Mouse (Mus musculus) mesoderm, embryonic 11.5 days (tissue): ENCODE results near the gene Slc38a2.

Experiments used
- DNase-seq: peaks from one replicate; pipeline ENCODE4 v3.0.0-alpha.2; 2012; ENCODE audit warnings: low read depth, low spot score

The Slc38a2 gene

GRCm38 (mm10) chr15:96666663-96667062, 32.9 kb downstream of the Slc38a2 start:
- peak; percentile 74 for DNase-seq

- DNase-seq: peak; percentile 89
Measured at GRCm38 (mm10) chr15:96665889-96666288, 33.6 kb downstream of the Slc38a2 start.

GRCm38 (mm10) chr15:96660590-96661141, 38.9 kb downstream of the Slc38a2 start:
- DNase-seq: no peak

- DNase-seq: no peak
Measured at GRCm38 (mm10) chr15:96658275-96658602, 41.3 kb downstream of the Slc38a2 start.

- DNase-seq: no peak
Measured at GRCm38 (mm10) chr15:96657576-96658274, 41.8 kb downstream of the Slc38a2 start.

- DNase-seq: no peak
Measured at GRCm38 (mm10) chr15:96655514-96655913, 44.0 kb downstream of the Slc38a2 start.

- no peak for DNase-seq
Measured at GRCm38 (mm10) chr15:96654714-96655113, 44.8 kb downstream of the Slc38a2 start.

- no peak for DNase-seq
Measured at GRCm38 (mm10) chr15:96653011-96653410, 46.5 kb downstream of the Slc38a2 start.

- DNase-seq: no peak
Measured at GRCm38 (mm10) chr15:96652531-96652930, 47.0 kb downstream of the Slc38a2 start.

GRCm38 (mm10) chr15:96647376-96647775, 52.2 kb downstream of the Slc38a2 start:
- no peak for DNase-seq

- DNase-seq: peak; percentile 90
Measured at GRCm38 (mm10) chr15:96642436-96643405, 56.8 kb downstream of the Slc38a2 start, which contains the start of gene Slc38a1. TSS of gene Slc38a1 (minus strand) at chr15:96642913.

- DNase-seq: no peak
Measured at GRCm38 (mm10) chr15:96641821-96642435, 57.6 kb downstream of the Slc38a2 start.

- DNase-seq: peak; percentile 89
Measured at GRCm38 (mm10) chr15:96641111-96641820, 58.3 kb downstream of the Slc38a2 start.

GRCm38 (mm10) chr15:96640291-96640985, 59.1 kb downstream of the Slc38a2 start:
- DNase-seq: peak; percentile 74

GRCm38 (mm10) chr15:96639630-96640029, 59.9 kb downstream of the Slc38a2 start:
- DNase-seq: no peak

GRCm38 (mm10) chr15:96638656-96639055, 60.9 kb downstream of the Slc38a2 start:
- no peak for DNase-seq

GRCm38 (mm10) chr15:96638173-96638572, 61.4 kb downstream of the Slc38a2 start:
- DNase-seq: peak; percentile 38
